Mouse (Mus musculus): Measurements from ENCODE around the gene Ccrl2. TPM values are rescaled to one million over a fixed set of nuclear protein-coding genes. Genes with fewer than 3 reads are reported as not detected.

Gene Ccrl2
- total RNA-seq, 2 experiments from 2014 or later: 3.2 to 6.8 TPM

Other genes starting within 250 kb of the Ccrl2 start
- not detected for gene Prss44, start 243.5 kb downstream of the Ccrl2 start, total RNA-seq (2021)
- not detected for gene Prss43, start 230.8 kb downstream of the Ccrl2 start, total RNA-seq (2021)
- not detected for gene Prss45, start 222.9 kb downstream of the Ccrl2 start, total RNA-seq (2021)
- not detected for gene Prss46, start 213.0 kb downstream of the Ccrl2 start, total RNA-seq (2021)
- gene Prss50, start 199.6 kb downstream of the Ccrl2 start, total RNA-seq (2021): not detected
- gene Als2cl, start 177.6 kb downstream of the Ccrl2 start, total RNA-seq (2021): 1 to 10 TPM; 4.6 to 6.6 TPM
- under 1 TPM; 0.37 to 0.41 TPM for gene Tmie, start 177.4 kb downstream of the Ccrl2 start, total RNA-seq (2021)
- 1 to 10 TPM in 1 of 2 experiments, not detected in 1; 1.2 TPM for gene Fam240a, start 140.7 kb downstream of the Ccrl2 start, total RNA-seq (2021)
- gene Tdgf1, start 111.4 kb downstream of the Ccrl2 start, total RNA-seq (2021): not detected
- gene Lrrc2, start 106.0 kb downstream of the Ccrl2 start, total RNA-seq (2021): 10 to 100 TPM; 45.8 to 73.6 TPM
- gene Rtp3, start 66.9 kb downstream of the Ccrl2 start, total RNA-seq (2021): 1 to 10 TPM in 1 of 2 experiments, under 1 TPM in 1; 0.54 to 1.3 TPM
- not detected for gene Ltf, start 38.2 kb downstream of the Ccrl2 start, total RNA-seq (2021)
- gene Lrrfip2, start 60.1 kb upstream of the Ccrl2 start, total RNA-seq (2021): 10 to 100 TPM; 63.9 to 69.2 TPM
- gene Mlh1, start 214.3 kb upstream of the Ccrl2 start, total RNA-seq (2021): 1 to 10 TPM; 4.9 to 8.4 TPM
- 10 to 100 TPM; 16.1 to 22.4 TPM for gene Epm2aip1, start 214.4 kb upstream of the Ccrl2 start, total RNA-seq (2021)